Comparison of ENCODE assay signal across 11 mouse cellular contexts in genomic region chr4:126157562-126157961, GRCm38 (mm10). TPM values are rescaled to one million over a fixed set of nuclear protein-coding genes. Genes with fewer than 3 reads are reported as not detected.
DNase-seq lines count a peak whose midpoint lies in the region; ATAC-seq and TF ChIP-seq lines count a peak whose summit lies in the region.
"Had no signal": no experiment of that assay in that cellular context is flagged by ENCODE, and none has a peak within 500 bp of the region (broad histone marks: within the 10 kb centered on the region; RNA-seq: fewer than 3 reads in every experiment).

No protein-coding gene starts in this region.

- no peak for DNase-seq in layer of hippocampus, adult 2 months (ENCODE audit: low spot score in 2 of 2)
- DNase-seq in layer of hippocampus, postnatal 36 days, result no peak
- DNase-seq in B cell, adult 2 months, result peak; percentile 42 to 51
- DNase-seq in ES-CJ7 (ENCODE audit: low read depth, low spot score), result peak; percentile 68
- DNase-seq in right cerebral cortex, postnatal 25 days, result no peak
- DNase-seq in urinary bladder, adult 2 months (ENCODE audit: low spot score), result no peak
- DNase-seq: heart, postnatal 10 days had no signal

- H3K4me3 ChIP-seq in layer of hippocampus, adult 2 months, result no peak overlapping the region
- H3K4me3 ChIP-seq: limb, embryonic 12.5 days; midbrain, embryonic 10.5 days; stomach, embryonic 15.5 days had no signal

- no peak overlapping the region for H3K27ac ChIP-seq in layer of hippocampus, adult 2 months
- H3K27ac ChIP-seq: limb, embryonic 12.5 days; midbrain, embryonic 10.5 days; stomach, embryonic 15.5 days had no signal

- ATAC-seq in megakaryocyte, adult 5-6 weeks (ENCODE audit: poor library complexity, severe bottlenecking), result peak; percentile 58

- TF ChIP-seq CTCF in layer of hippocampus, adult 2 months (conservative IDR thresholded peaks at IDR 0.05), result peak; percentile 52

RNA-seq across cellular contexts. Expression of gene Sh3d21, which starts 5.7 kb away (rescaled TPM):
- under 1 TPM; 0.59 to 0.81 TPM for total RNA-seq in layer of hippocampus, adult 2 months (2021)
- under 1 TPM; 0.80 to 0.86 TPM for total RNA-seq in layer of hippocampus, postnatal 36 days (2021)
- total RNA-seq in megakaryocyte, adult 5-6 weeks (2015), result not detected in 2 replicates
- 0.12 TPM in 1 of 2 replicates, not detected in the other for total RNA-seq in megakaryocyte, adult 5-6 weeks (2017)
- 10.1 and 11.8 TPM in 2 replicates for polyA plus RNA-seq in urinary bladder, adult 2 months (2012; rRNA removed)

RNA-seq across cellular contexts. Expression of gene Eva1b, which starts 10.0 kb away (rescaled TPM):
- 1 to 10 TPM; 3.3 to 3.6 TPM for total RNA-seq in layer of hippocampus, adult 2 months (2021)
- 1 to 10 TPM; 1.6 to 2.1 TPM for total RNA-seq in layer of hippocampus, postnatal 36 days (2021)
- 0.82 and 1.1 TPM in 2 replicates for total RNA-seq in megakaryocyte, adult 5-6 weeks (2015)
- total RNA-seq in megakaryocyte, adult 5-6 weeks (2017), result 0.24 and 1.3 TPM in 2 replicates
- 64.1 and 68.0 TPM in 2 replicates for polyA plus RNA-seq in urinary bladder, adult 2 months (2012; rRNA removed)

RNA-seq across cellular contexts. Expression of gene Thrap3, which starts 45.0 kb away (rescaled TPM):
- total RNA-seq in layer of hippocampus, adult 2 months (2021), result 100 to 1,000 TPM; 150 to 166 TPM
- 100 to 1,000 TPM; 148 to 151 TPM for total RNA-seq in layer of hippocampus, postnatal 36 days (2021)
- 115 and 119 TPM in 2 replicates for total RNA-seq in megakaryocyte, adult 5-6 weeks (2015)
- 248 and 291 TPM in 2 replicates for total RNA-seq in megakaryocyte, adult 5-6 weeks (2017)
- 111 and 130 TPM in 2 replicates for polyA plus RNA-seq in urinary bladder, adult 2 months (2012; rRNA removed)

RNA-seq across cellular contexts. Expression of gene Stk40, which starts 53.8 kb away (rescaled TPM):
- total RNA-seq in layer of hippocampus, adult 2 months (2021), result 10 to 100 TPM; 24.8 to 26.6 TPM
- total RNA-seq in layer of hippocampus, postnatal 36 days (2021), result 10 to 100 TPM; 28.5 to 29.0 TPM
- 20.8 and 21.4 TPM in 2 replicates for total RNA-seq in megakaryocyte, adult 5-6 weeks (2015)
- total RNA-seq in megakaryocyte, adult 5-6 weeks (2017), result 22.5 and 32.8 TPM in 2 replicates
- 26.3 and 40.8 TPM in 2 replicates for polyA plus RNA-seq in urinary bladder, adult 2 months (2012; rRNA removed)

Comparison
In these comparisons a context has a peak if more than half of its experiments do, and no peak if none do; other contexts are left out.
1. DNase-seq: peak in B cell, adult 2 months (2 of 2) and ES-CJ7 (single experiment); none in layer of hippocampus, adult 2 months (0 of 2), layer of hippocampus, postnatal 36 days (0 of 2), right cerebral cortex, postnatal 25 days (single experiment) and urinary bladder, adult 2 months (single experiment).